Mouse (Mus musculus) CH12.LX (cell line): ENCODE data around the gene Lrrn4cl. TPM values are rescaled to one million over a fixed set of nuclear protein-coding genes. Genes with fewer than 3 reads are reported as not detected.

ENCODE experiments used
- DNase-seq: peaks from one replicate; pipeline ENCODE4 v3.0.0-alpha.2; 2013; ENCODE audit errors: extremely low read depth
- H3K27ac ChIP-seq: 2 replicates; pipeline ENCODE4 v1.5.1; 2012; ENCODE audit warnings: low read depth, mild to moderate bottlenecking, control low read depth, moderate library complexity; ENCODE audit not compliant: insufficient read depth
- H3K27me3 ChIP-seq: replicated peaks from 2 replicates; pipeline ENCODE3; 2012; ENCODE audit warnings: inconsistent platforms
- H3K36me3 ChIP-seq, 2 experiments: replicated peaks in 1 of 2; 2 replicates each; pipeline versions ENCODE3 to v1.6.1; 2012; ENCODE audit warnings: inconsistent platforms in 1 of 2, low read length in 1 of 2, mild to moderate bottlenecking in 1 of 2, mixed read lengths in 1 of 2, moderate library complexity in 1 of 2; ENCODE audit not compliant: control insufficient read depth in 1 of 2, insufficient read depth in 1 of 2
- H3K4me1 ChIP-seq, 2 experiments: 2 replicates each; pipeline ENCODE4 v1.6.1; 2012; ENCODE audit warnings: inconsistent platforms in 1 of 2, moderate library complexity in 1 of 2; ENCODE audit not compliant: insufficient read depth in 2 of 2, control insufficient read depth in 1 of 2
- H3K4me2 ChIP-seq: 2 replicates; pipeline ENCODE4 v1.6.1; 2012; ENCODE audit warnings: low read depth, mild to moderate bottlenecking, control low read depth; ENCODE audit not compliant: poor library complexity, insufficient read depth, severe bottlenecking
- H3K4me3 ChIP-seq, 3 experiments: fragments of 150-350 bp in 1 of 3; sonication (generic) in 1 of 3; replicated peaks in 1 of 3; 2 replicates each; pipeline versions ENCODE3 to v1.5.1; 2011 to 2012; ENCODE audit warnings: low read depth in 2 of 3, low read length in 2 of 3, mild to moderate bottlenecking in 2 of 3, moderate library complexity in 2 of 3, control low read depth in 1 of 3, improper control_type of control experiment in 1 of 3, inconsistent platforms in 1 of 3, mixed read lengths in 1 of 3; ENCODE audit not compliant: poor library complexity in 1 of 3
- H3K79me2 ChIP-seq: replicated peaks from 2 replicates; pipeline ENCODE4 v1.6.1; 2012; ENCODE audit warnings: mild to moderate bottlenecking, moderate library complexity; ENCODE audit not compliant: control insufficient read depth, poor library complexity, insufficient read depth, severe bottlenecking; ENCODE audit errors: extremely low read depth
- H3K9ac ChIP-seq: 2 replicates; pipeline ENCODE4 v1.6.1; 2012; ENCODE audit warnings: low read depth, mild to moderate bottlenecking, control low read depth, moderate library complexity; ENCODE audit not compliant: insufficient read depth
- H3K9me3 ChIP-seq: replicated peaks from 2 replicates; pipeline ENCODE3; 2012; ENCODE audit warnings: low read length, inconsistent platforms, mixed read lengths
- BHLHE40 ChIP-seq: IDR thresholded peaks from 2 replicates; pipeline ENCODE4 v1.6.1; 2011; ENCODE audit warnings: mild to moderate bottlenecking, low read depth, low read length, improper control_type of control experiment
- CHD1 ChIP-seq: IDR thresholded peaks from 2 replicates; pipeline ENCODE4 v1.6.1; 2012; ENCODE audit warnings: low read depth, low read length, improper control_type of control experiment, inconsistent platforms
- CTCF ChIP-seq, 2 experiments: IDR thresholded peaks in 1 of 2; conservative IDR thresholded peaks in 1 of 2; 2 replicates each; pipeline ENCODE4 v1.5.1; 2011 to 2012; ENCODE audit warnings: low read depth in 2 of 2, low read length in 2 of 2, improper control_type of control experiment in 1 of 2, inconsistent platforms in 1 of 2, mild to moderate bottlenecking in 1 of 2, moderate library complexity in 1 of 2
- E2F4 ChIP-seq: IDR thresholded peaks from 2 replicates; pipeline ENCODE4 v1.6.1; 2011; ENCODE audit warnings: low read depth, low read length, improper control_type of control experiment; ENCODE audit not compliant: insufficient replicate concordance
- ELF1 ChIP-seq: IDR thresholded peaks from 2 replicates; pipeline ENCODE4 v1.6.1; 2014; ENCODE audit warnings: low read depth, mild to moderate bottlenecking, inconsistent platforms, low read length, improper control_type of control experiment
- EP300 ChIP-seq: IDR thresholded peaks from 2 replicates; pipeline ENCODE4 v1.6.1; 2011; ENCODE audit warnings: low read length, improper control_type of control experiment
- ETS1 ChIP-seq: conservative IDR thresholded peaks from 2 replicates; pipeline ENCODE4 v1.6.1; 2012; ENCODE audit warnings: low read depth, mild to moderate bottlenecking, inconsistent platforms, low read length, improper control_type of control experiment, moderate library complexity
- HCFC1 ChIP-seq: IDR thresholded peaks from 2 replicates; pipeline ENCODE4 v1.6.1; 2012; ENCODE audit warnings: low read depth, mild to moderate bottlenecking, inconsistent platforms, low read length, improper control_type of control experiment
- IRF4 ChIP-seq: IDR thresholded peaks from 2 replicates; pipeline ENCODE4 v1.6.1; 2014; ENCODE audit warnings: low read depth, mild to moderate bottlenecking, inconsistent platforms, low read length, improper control_type of control experiment
- JUN ChIP-seq: IDR thresholded peaks from 2 replicates; pipeline ENCODE4 v1.6.1; 2011; ENCODE audit warnings: low read depth, mild to moderate bottlenecking, low read length, improper control_type of control experiment, moderate library complexity; ENCODE audit not compliant: insufficient read depth
- KAT2A ChIP-seq: IDR thresholded peaks from 2 replicates; pipeline ENCODE4 v1.6.1; 2012; ENCODE audit warnings: low read length, improper control_type of control experiment, inconsistent platforms; ENCODE audit not compliant: insufficient replicate concordance
- MAFK ChIP-seq: IDR thresholded peaks from 2 replicates; pipeline ENCODE4 v1.6.1; 2011; ENCODE audit warnings: low read length, improper control_type of control experiment; ENCODE audit not compliant: insufficient replicate concordance
- MAZ ChIP-seq: IDR thresholded peaks from 2 replicates; pipeline ENCODE4 v1.6.1; 2012; ENCODE audit warnings: low read depth, mild to moderate bottlenecking, inconsistent platforms, low read length, improper control_type of control experiment, moderate library complexity
- MEF2A ChIP-seq: IDR thresholded peaks from 2 replicates; pipeline ENCODE4 v1.6.1; 2014; ENCODE audit warnings: low read depth, mild to moderate bottlenecking, inconsistent platforms, low read length, improper control_type of control experiment, borderline replicate concordance
- NRF1 ChIP-seq: IDR thresholded peaks from 2 replicates; pipeline ENCODE4 v1.6.1; 2014; ENCODE audit warnings: low read depth, mild to moderate bottlenecking, inconsistent platforms, low read length, improper control_type of control experiment, moderate library complexity
- PAX5 ChIP-seq: IDR thresholded peaks from 2 replicates; pipeline ENCODE4 v1.6.1; 2012; ENCODE audit warnings: low read length, inconsistent platforms, mixed read lengths
- RAD21 ChIP-seq: IDR thresholded peaks from 2 replicates; pipeline ENCODE4 v1.6.1; 2011; ENCODE audit warnings: low read depth, mild to moderate bottlenecking, low read length, improper control_type of control experiment, moderate library complexity
- RCOR1 ChIP-seq: conservative IDR thresholded peaks from 2 replicates; pipeline ENCODE4 v1.6.1; 2012; ENCODE audit warnings: low read depth, mild to moderate bottlenecking, inconsistent platforms, low read length, improper control_type of control experiment
- TBP ChIP-seq: conservative IDR thresholded peaks from 2 replicates; pipeline ENCODE4 v1.6.1; 2011; ENCODE audit warnings: low read depth, low read length, improper control_type of control experiment
- TCF12 ChIP-seq: IDR thresholded peaks from 2 replicates; pipeline ENCODE4 v1.6.1; 2014; ENCODE audit warnings: low read depth, mild to moderate bottlenecking, inconsistent platforms, low read length, improper control_type of control experiment
- USF1 ChIP-seq: IDR thresholded peaks from 2 replicates; pipeline ENCODE4 v1.6.1; 2014; ENCODE audit warnings: low read depth, mild to moderate bottlenecking, inconsistent platforms, low read length, improper control_type of control experiment
- USF2 ChIP-seq: conservative IDR thresholded peaks from 2 replicates; pipeline ENCODE4 v1.6.1; 2011; ENCODE audit warnings: low read depth, low read length, improper control_type of control experiment
- ZC3H11A ChIP-seq: IDR thresholded peaks from 2 replicates; pipeline ENCODE4 v1.6.1; 2012; ENCODE audit warnings: low read depth, mild to moderate bottlenecking, inconsistent platforms, low read length, improper control_type of control experiment
- ZNF384 ChIP-seq: IDR thresholded peaks from 2 replicates; pipeline ENCODE4 v1.6.1; 2012; ENCODE audit warnings: low read depth, low read length, improper control_type of control experiment, inconsistent platforms
- dilution Hi-C: fragments of 300-500 bp; cut with MboI; formaldehyde crosslinking; loops from 2 replicates; pipeline ENCODE4 v1.14.3; 2020; ENCODE audit warnings: low sequenced_read_pairs; ENCODE audit not compliant: extremely low pct_unique_long_range_greater_than_20kb, extremely low pct_ligation_motif_present
- in situ Hi-C: fragments of 300-500 bp; cut with MboI; formaldehyde crosslinking; loops from 3 replicates; pipeline ENCODE4 v1.14.3; 2019; ENCODE audit warnings: low sequenced_read_pairs, low pct_ligation_motif_present, low pct_unique_long_range_greater_than_20kb, mixed read lengths
- polyA plus RNA-seq: library from polyadenylated mRNA; unstranded; fragments of >175 nt; gene quantifications from 2 replicates; pipeline ENCODE4 v1.2.1, GENCODE M21; 2012; ENCODE audit warnings: low read depth; ENCODE audit not compliant: insufficient read length
- total RNA-seq, 2 experiments: library from RNA; depleted of rRNA; stranded (reverse); fragments of 300-350 nt in 1 of 2; fragments of >200 nt in 1 of 2; gene quantifications; 2 replicates each; pipeline ENCODE4 v1.2.3; 2012 to 2014

Lrrn4cl gene
- total and polyA plus RNA-seq, 3 experiments, result 0.17 to 0.41 (median 0.31) TPM

- TF ChIP-seq BHLHE40, result peak; percentile 43
- TF ChIP-seq IRF4, result no peak
- peak; percentile 80 for TF ChIP-seq ELF1
- TF ChIP-seq HCFC1, result peak; percentile 27; the same call in 1 of the 2 replicates
- TF ChIP-seq CTCF (conservative IDR thresholded peaks at IDR 0.05 in 1 of 2, IDR thresholded peaks at IDR 0.05 in 1 of 2; ENCODE audit: low read depth in 2 of 2, low read length in 2 of 2), result no peak
- peak; percentile 24; the same call in 1 of the 2 replicates for TF ChIP-seq MEF2A
- TF ChIP-seq USF1, result peak; percentile 55
- no peak for TF ChIP-seq TCF12
These were observed 10.4 kb upstream of the Lrrn4cl start (continued) for GRCm38 (mm10) chr19:8839908-8840791.

- dilution Hi-C loops, result no loop called here
- H3K9ac ChIP-seq, result peak overlapping the region; percentile 75
These were observed 9.6 kb upstream of the Lrrn4cl start for GRCm38 (mm10) chr19:8841012-8841411.

GRCm38 (mm10) chr19:8842961-8843360, 7.6 kb upstream of the Lrrn4cl start:
- Histone ChIP-seq H3K9ac (no peak overlapping the region), H3K27me3 (no peaks in the 10 kb centered on the region), H3K36me3 (peaks cover 36 to 66% of the 10 kb centered on the region in 2 experiments), H3K4me2 (no peak overlapping the region), H3K9me3 (no peaks in the 10 kb centered on the region), H3K27ac (no peak overlapping the region), H3K4me1 (peaks cover 9 to 31% of the 10 kb centered on the region in 2 experiments), H3K79me2 (peaks cover 20% of the 10 kb centered on the region), H3K4me3 (no peak overlapping the region)
- dilution Hi-C loops, result no loop called here
- in situ Hi-C loops, result loop anchor here (25.0 kb wide), 1 partner anchor 1019 kb away; no protein-coding TSS in a partner anchor
- TF ChIP-seq PAX5, result no peak
- no peak for TF ChIP-seq ETS1
- no peak for TF ChIP-seq E2F4
- no peak for TF ChIP-seq BHLHE40
- TF ChIP-seq NRF1, result no peak
- no peak for TF ChIP-seq MEF2A
- DNase-seq, result no peak

More at GRCm38 (mm10) chr19:8841012-8841411, 9.6 kb upstream of the Lrrn4cl start:
- peak overlapping the region; percentile 54 to 81 (median 65) for H3K4me3 ChIP-seq
- peak overlapping the region; percentile 96 for H3K4me2 ChIP-seq
- no peaks in the 10 kb centered on the region for H3K9me3 ChIP-seq
- H3K27me3 ChIP-seq, result no peaks in the 10 kb centered on the region
- H3K27ac ChIP-seq, result no peak overlapping the region
- peaks cover 11 to 38% of the 10 kb centered on the region in 2 experiments for H3K4me1 ChIP-seq
- TF ChIP-seq ZNF384, result no peak
- no peak for TF ChIP-seq ETS1
- no peak for TF ChIP-seq RCOR1
- TF ChIP-seq EP300, result no peak
- no peak for TF ChIP-seq CHD1
- TF ChIP-seq USF2, result no peak
- no peak for TF ChIP-seq MAZ
- TF ChIP-seq NRF1, result no peak
- no peak for TF ChIP-seq MAFK
- TF ChIP-seq BHLHE40, result no peak
- no peak for TF ChIP-seq ZC3H11A
- TF ChIP-seq KAT2A, result no peak
- TF ChIP-seq TBP, result no peak
- no peak for TF ChIP-seq RAD21
- no peak for TF ChIP-seq MEF2A
- TF ChIP-seq JUN, result no peak
- in situ Hi-C loops, result loop anchor here (25.0 kb wide), 1 partner anchor 1021 kb away; no protein-coding TSS in a partner anchor
- no peak for DNase-seq
- H3K36me3 ChIP-seq, result peaks cover 16 to 50% of the 10 kb centered on the region in 2 experiments
- peaks cover 20% of the 10 kb centered on the region for H3K79me2 ChIP-seq
